Mouse (Mus musculus) lung, postnatal 0 days (tissue): ENCODE measurements at regions not wholly inside any gene's neighbourhood (a gene's known extent, or its start where the extent isn't known, plus 50 kb on each side); places are given as distances from the start of the nearest gene placed in this dataset.

Source experiments
- CTCF ChIP-seq: IDR thresholded peaks from 2 replicates; pipeline ENCODE4 v1.5.1; 2016; ENCODE audit warnings: antibody characterized with exemption, mild to moderate bottlenecking
- EP300 ChIP-seq: IDR thresholded peaks from 2 replicates; pipeline ENCODE4 v1.6.1; 2016; ENCODE audit warnings: antibody characterized with exemption, mild to moderate bottlenecking, control low read depth

GRCm38 (mm10) chr2:169495368-169495767, 92.2 kb downstream of the Gm11011 start:
- TF ChIP-seq EP300 (no peak), CTCF (no peak)
